Mouse (Mus musculus) left cerebral cortex, adult 9 months (tissue): ENCODE results near the gene Dcp1a.

ENCODE experiments used
- DNase-seq, 2 experiments: peaks; one replicate each; pipeline ENCODE4 v3.0.0; 2022; ENCODE audit warnings: low spot score in 2 of 2

Dcp1a gene

GRCm38 (mm10) chr14:30479361-30479948 lies at the start of gene Dcp1a:
Dcp1a (plus strand) TSS chr14:30479535.
- DNase-seq = peak; percentile 90 to 98

- DNase-seq = no peak
Observed at GRCm38 (mm10) chr14:30429606-30430005, 49.7 kb upstream of the Dcp1a start.

GRCm38 (mm10) chr14:30430026-30430425 lies 49.3 kb upstream of the Dcp1a start:
- DNase-seq = no peak

- no peak for DNase-seq
Observed at GRCm38 (mm10) chr14:30430446-30430845, 48.9 kb upstream of the Dcp1a start.

- peak in 1 of 2 experiments; percentile 8 for DNase-seq
Observed at GRCm38 (mm10) chr14:30435316-30435715, 44.0 kb upstream of the Dcp1a start.

GRCm38 (mm10) chr14:30439915-30440314 lies 39.4 kb upstream of the Dcp1a start:
- DNase-seq = no peak

- DNase-seq = no peak
Observed at GRCm38 (mm10) chr14:30455801-30456595, 23.3 kb upstream of the Dcp1a start.

GRCm38 (mm10) chr14:30457436-30457835 lies 21.9 kb upstream of the Dcp1a start:
- peak in 1 of 2 experiments; percentile 45 for DNase-seq

- DNase-seq = peak; percentile 42 to 47
Observed at GRCm38 (mm10) chr14:30457897-30458296, 21.4 kb upstream of the Dcp1a start.

- no peak for DNase-seq
Observed at GRCm38 (mm10) chr14:30458820-30459219, 20.5 kb upstream of the Dcp1a start.

- peak; percentile 44 to 86 for DNase-seq
Observed at GRCm38 (mm10) chr14:30459891-30460523, 19.3 kb upstream of the Dcp1a start.

- peak in 1 of 2 experiments; percentile 5 for DNase-seq
Observed at GRCm38 (mm10) chr14:30463312-30463711, 16.0 kb upstream of the Dcp1a start.

GRCm38 (mm10) chr14:30473605-30474004 lies 5.7 kb upstream of the Dcp1a start:
- DNase-seq = no peak

- no peak for DNase-seq
Observed at GRCm38 (mm10) chr14:30474416-30474815, 4.9 kb upstream of the Dcp1a start.

GRCm38 (mm10) chr14:30491342-30491741 lies 12.0 kb downstream of the Dcp1a start, which contains the start of gene Cacna1d:
Cacna1d (minus strand) TSS chr14:30491455.
- DNase-seq = no peak

- no peak for DNase-seq
Observed at GRCm38 (mm10) chr14:30493276-30493675, 13.9 kb downstream of the Dcp1a start.

GRCm38 (mm10) chr14:30494998-30495397 lies 15.7 kb downstream of the Dcp1a start:
- DNase-seq = no peak

GRCm38 (mm10) chr14:30498202-30498601 lies 18.9 kb downstream of the Dcp1a start:
- DNase-seq = no peak

- no peak for DNase-seq
Observed at GRCm38 (mm10) chr14:30504990-30505389, 25.7 kb downstream of the Dcp1a start.

- no peak for DNase-seq
Observed at GRCm38 (mm10) chr14:30510214-30510763, 31.0 kb downstream of the Dcp1a start.

- DNase-seq = no peak
Observed at GRCm38 (mm10) chr14:30512896-30513295, 33.6 kb downstream of the Dcp1a start.
